Mouse (Mus musculus): ENCODE data around the gene Rap1gap2. TPM values are rescaled to one million over a fixed set of nuclear protein-coding genes. Genes with fewer than 3 reads are reported as not detected.

Rap1gap2 gene
- polyA plus RNA-seq, 1 experiment from 2014 or later: 6.6 TPM

DNA sequence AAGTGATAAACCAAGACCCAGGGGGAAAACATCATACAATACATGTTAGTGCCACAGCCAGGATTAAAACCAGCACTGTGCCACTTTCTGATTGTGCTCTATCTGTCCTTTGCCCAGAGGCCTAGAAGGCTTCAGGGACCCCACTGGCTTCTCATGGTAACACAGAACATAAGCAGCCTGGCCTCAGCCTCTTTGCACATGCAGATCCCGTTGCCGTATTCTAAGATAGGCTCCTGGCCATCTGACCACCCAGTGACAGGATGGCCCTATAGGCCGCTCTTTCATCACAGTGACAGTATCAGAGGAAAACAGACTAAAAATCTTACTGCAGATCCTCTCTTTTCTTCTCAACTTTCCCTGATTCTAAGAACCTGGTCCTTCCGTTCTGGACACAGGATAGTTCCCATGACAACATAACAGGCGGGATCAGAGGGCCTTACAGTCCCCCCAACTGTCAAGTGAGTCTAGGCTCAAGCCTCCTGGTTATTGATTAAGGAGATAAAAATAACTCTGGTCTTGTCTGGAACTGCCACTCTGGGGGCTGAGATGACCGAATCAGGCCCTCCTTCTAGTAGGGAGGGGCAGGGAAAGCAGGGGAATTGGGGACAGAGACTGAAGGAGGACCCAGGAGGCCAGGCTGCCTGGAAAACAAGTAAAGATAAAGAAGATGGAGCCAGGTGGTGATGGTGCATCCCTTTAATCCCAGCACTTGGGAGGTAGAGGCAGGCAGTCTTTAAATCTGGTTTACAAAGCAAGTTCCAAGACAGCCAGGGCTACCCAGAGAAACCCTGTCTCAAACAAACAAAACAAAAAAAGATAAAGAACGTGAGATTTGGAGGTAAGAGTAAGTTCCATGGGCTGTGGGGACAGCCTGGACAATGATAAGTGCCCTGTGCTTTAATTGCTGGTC lies 21.4 kb upstream of the Rap1gap2 start:
- no peak for ATAC-seq (replicated peaks; ENCODE audit: insufficient number of reproducible peaks, low FRiP score, low TSS enrichment)
- H3K9me3 ChIP-seq (replicated peaks; ENCODE audit: control insufficient read depth, low read length): no peaks in the 10 kb centered on the region
- H3K4me2 ChIP-seq: no peak overlapping the region
- 0 out of 2 replicates have a peak, but pooled peaks cover under 1% of the 10 kb centered on the region for H3K4me1 ChIP-seq (ENCODE audit: control insufficient read depth, insufficient read depth, low read length)
- H3K36me3 ChIP-seq (ENCODE audit: control insufficient read depth, insufficient read depth, low read length): no peaks in the 10 kb centered on the region
- no peak overlapping the region for H3K4me3 ChIP-seq (ENCODE audit: low read depth, low read length)
- peaks cover 6% of the 10 kb centered on the region; the same call in 1 of the 2 replicates for H3K27me3 ChIP-seq (ENCODE audit: control insufficient read depth, insufficient read depth, low read length)
- no peak overlapping the region for H3K9ac ChIP-seq (ENCODE audit: low read depth, low read length)
- H3K27ac ChIP-seq (ENCODE audit: low read depth, low read length): no peak overlapping the region
- 44% methylated on average over 7 of the region's 7 CpGs for WGBS (ENCODE audit: insufficient replicate concordance)

DNA sequence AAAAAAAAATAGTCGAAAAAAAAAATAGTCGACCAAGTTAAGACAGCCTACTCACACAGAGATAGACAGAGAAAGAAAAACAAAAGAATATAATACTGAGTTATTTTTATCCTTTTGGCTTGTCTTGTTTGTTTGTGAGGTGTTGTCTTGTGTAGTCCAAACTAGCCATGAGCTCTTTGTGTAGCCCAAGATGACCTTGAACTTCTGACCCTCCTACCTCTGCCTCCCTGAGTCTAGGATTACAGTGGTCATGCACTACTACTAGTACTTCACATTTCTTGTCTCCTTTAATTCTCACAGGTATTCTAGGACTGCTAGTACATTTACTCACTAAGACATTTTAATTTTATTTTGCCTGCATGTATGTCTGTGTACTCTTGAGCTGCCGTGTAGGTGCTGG lies 16.8 kb upstream of the Rap1gap2 start:
- Histone ChIP-seq H3K9ac (ENCODE audit: low read depth, low read length) (no peak overlapping the region), H3K27me3 (ENCODE audit: control insufficient read depth, insufficient read depth, low read length) (no peaks in the 10 kb centered on the region), H3K4me2 (no peak overlapping the region), H3K36me3 (ENCODE audit: control insufficient read depth, insufficient read depth, low read length) (no peaks in the 10 kb centered on the region), H3K27ac (ENCODE audit: low read depth, low read length) (no peak overlapping the region), H3K4me1 (ENCODE audit: control insufficient read depth, insufficient read depth, low read length) (no peaks in the 10 kb centered on the region; the same call in 1 of the 2 replicates), H3K9me3 (replicated peaks; ENCODE audit: control insufficient read depth, low read length) (no peaks in the 10 kb centered on the region), H3K4me3 (ENCODE audit: low read depth, low read length) (no peak overlapping the region)
- no peak for ATAC-seq (replicated peaks; ENCODE audit: insufficient number of reproducible peaks, low FRiP score, low TSS enrichment)
- 69% methylated on average over 3 of the region's 3 CpGs for WGBS (ENCODE audit: insufficient replicate concordance)

DNA sequence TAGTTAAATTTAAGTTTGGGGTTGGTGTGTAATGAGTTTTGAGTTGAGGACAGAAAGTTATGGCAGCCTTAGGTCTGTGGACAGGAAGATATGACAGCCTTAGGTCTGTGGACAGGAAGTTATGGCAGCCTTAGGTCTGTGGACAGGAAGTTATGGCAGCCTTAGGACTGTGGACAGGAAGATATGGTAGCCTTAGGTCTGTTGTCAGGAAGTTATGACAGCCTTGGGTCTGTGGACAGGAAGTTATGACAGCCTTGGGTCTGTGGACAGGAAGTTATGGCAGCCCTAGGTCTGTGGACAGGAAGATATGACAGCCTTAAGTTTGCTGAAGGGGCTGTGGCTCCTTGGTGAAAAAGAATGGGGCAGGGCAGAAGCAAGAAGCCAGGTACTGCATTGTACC lies 14.6 kb upstream of the Rap1gap2 start:
- H3K4me1 ChIP-seq (ENCODE audit: control insufficient read depth, insufficient read depth, low read length): no peaks in the 10 kb centered on the region; the same call in 1 of the 2 replicates
- no peaks in the 10 kb centered on the region for H3K9me3 ChIP-seq (replicated peaks; ENCODE audit: control insufficient read depth, low read length)
- H3K27ac ChIP-seq (ENCODE audit: low read depth, low read length): no peak overlapping the region
- H3K27me3 ChIP-seq (ENCODE audit: control insufficient read depth, insufficient read depth, low read length): peaks cover 11% of the 10 kb centered on the region
- no peak for ATAC-seq (replicated peaks; ENCODE audit: insufficient number of reproducible peaks, low FRiP score, low TSS enrichment)
- H3K36me3 ChIP-seq (ENCODE audit: control insufficient read depth, insufficient read depth, low read length): no peaks in the 10 kb centered on the region
- H3K9ac ChIP-seq (ENCODE audit: low read depth, low read length): no peak overlapping the region
- H3K4me2 ChIP-seq: no peak overlapping the region
- H3K4me3 ChIP-seq (ENCODE audit: low read depth, low read length): no peak overlapping the region

DNA sequence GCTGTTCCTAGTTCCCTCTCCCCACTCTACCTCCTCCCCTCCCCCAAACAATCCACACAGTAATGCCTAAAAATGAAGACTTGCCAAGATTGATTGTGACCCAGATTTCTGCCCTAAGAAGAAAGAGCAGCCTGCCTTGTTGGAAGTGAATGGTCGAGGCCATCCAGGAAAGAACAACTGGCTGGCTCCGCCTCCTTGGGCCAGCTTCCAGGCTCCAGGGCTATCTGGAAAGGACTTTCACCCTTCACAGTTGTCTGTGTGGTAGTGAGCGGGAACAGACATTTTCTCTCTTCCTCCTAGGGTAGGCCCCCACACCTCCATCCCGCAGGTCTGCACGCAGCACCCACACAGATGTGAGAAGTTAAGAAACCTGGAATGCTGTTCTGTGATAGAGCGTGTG lies 13.0 kb upstream of the Rap1gap2 start:
- peaks cover 23% of the 10 kb centered on the region for H3K27me3 ChIP-seq (ENCODE audit: control insufficient read depth, insufficient read depth, low read length)
- H3K4me1 ChIP-seq (ENCODE audit: control insufficient read depth, insufficient read depth, low read length): peaks cover 6% of the 10 kb centered on the region
- H3K27ac ChIP-seq (ENCODE audit: low read depth, low read length): no peak overlapping the region
- H3K9ac ChIP-seq (ENCODE audit: low read depth, low read length): no peak overlapping the region
- no peak overlapping the region for H3K4me3 ChIP-seq (ENCODE audit: low read depth, low read length)
- WGBS (ENCODE audit: insufficient replicate concordance): 59% methylated on average over 6 of the region's 6 CpGs
- no peaks in the 10 kb centered on the region for H3K9me3 ChIP-seq (replicated peaks; ENCODE audit: control insufficient read depth, low read length)
- ATAC-seq (replicated peaks; ENCODE audit: insufficient number of reproducible peaks, low FRiP score, low TSS enrichment): no peak
- H3K4me2 ChIP-seq: no peak overlapping the region
- H3K36me3 ChIP-seq (ENCODE audit: control insufficient read depth, insufficient read depth, low read length): no peaks in the 10 kb centered on the region

DNA sequence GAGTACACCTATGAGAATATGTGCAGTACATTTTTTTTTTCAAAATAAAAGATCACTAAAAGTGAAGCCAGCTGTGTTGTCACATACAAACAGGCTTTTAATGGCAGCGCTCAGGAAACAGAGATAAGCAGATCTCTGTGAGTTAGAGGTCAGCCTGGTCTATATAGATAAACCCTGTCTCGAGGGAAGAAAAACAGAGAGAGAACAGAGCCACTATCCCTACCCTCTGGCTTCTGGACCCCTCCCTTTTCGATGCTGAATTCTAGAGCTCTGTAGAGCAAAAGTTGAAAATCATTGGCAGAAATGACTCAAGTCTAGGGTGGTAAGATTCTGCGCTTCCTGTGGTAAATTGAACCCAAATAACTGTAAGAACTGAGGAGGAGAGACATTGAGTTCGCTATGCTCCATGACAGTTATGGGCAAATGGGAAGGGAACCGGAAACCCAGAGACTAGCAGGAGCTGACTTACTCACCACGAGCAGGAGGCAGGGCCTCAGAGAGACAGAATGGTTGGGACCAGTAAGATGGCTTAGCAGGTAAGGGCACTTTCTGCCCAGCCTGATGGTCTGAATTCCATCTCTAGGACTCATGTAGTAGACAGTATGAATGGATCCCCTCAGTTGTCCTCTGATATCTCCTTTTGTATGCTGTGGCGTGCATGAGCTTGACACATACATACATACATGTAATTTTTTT lies 11.4 kb upstream of the Rap1gap2 start:
- H3K4me3 ChIP-seq (ENCODE audit: low read depth, low read length): 0 out of 2 replicates have a peak overlapping the region, but pooled peaks have one; percentile 0
- 48% methylated on average over 8 of the region's 8 CpGs for WGBS (ENCODE audit: insufficient replicate concordance)
- H3K36me3 ChIP-seq (ENCODE audit: control insufficient read depth, insufficient read depth, low read length): no peaks in the 10 kb centered on the region
- peaks cover 23% of the 10 kb centered on the region for H3K27me3 ChIP-seq (ENCODE audit: control insufficient read depth, insufficient read depth, low read length)
- H3K27ac ChIP-seq (ENCODE audit: low read depth, low read length): peak overlapping the region; percentile 43; the same call in 1 of the 2 replicates
- peak; percentile 81 for ATAC-seq (replicated peaks; ENCODE audit: insufficient number of reproducible peaks, low FRiP score, low TSS enrichment)
- H3K9me3 ChIP-seq (replicated peaks; ENCODE audit: control insufficient read depth, low read length): no peaks in the 10 kb centered on the region
- peak overlapping the region; percentile 48 for H3K4me2 ChIP-seq
- H3K9ac ChIP-seq (ENCODE audit: low read depth, low read length): no peak overlapping the region
- H3K4me1 ChIP-seq (ENCODE audit: control insufficient read depth, insufficient read depth, low read length): peaks cover 6% of the 10 kb centered on the region

DNA sequence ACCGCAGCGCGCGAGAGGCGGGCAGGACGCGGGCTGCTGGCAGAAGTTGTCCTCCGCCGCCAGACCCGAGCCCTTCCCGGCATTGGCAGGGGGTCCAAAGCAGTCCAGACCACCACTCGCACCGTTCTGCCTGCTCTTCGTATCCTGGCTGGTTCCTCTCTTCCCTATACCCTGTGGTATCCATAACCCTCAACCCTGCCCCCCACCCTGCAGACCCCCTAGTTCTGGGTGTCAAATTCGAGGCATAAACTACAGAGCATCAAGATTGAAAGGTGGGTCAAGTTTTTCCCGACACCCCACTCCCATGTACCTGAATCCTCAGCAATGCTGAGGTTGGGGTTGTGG lies 9.2 kb upstream of the Rap1gap2 start:
- H3K27ac ChIP-seq (ENCODE audit: low read depth, low read length): no peak overlapping the region
- peaks cover 26% of the 10 kb centered on the region for H3K27me3 ChIP-seq (ENCODE audit: control insufficient read depth, insufficient read depth, low read length)
- no peaks in the 10 kb centered on the region for H3K36me3 ChIP-seq (ENCODE audit: control insufficient read depth, insufficient read depth, low read length)
- peak overlapping the region; percentile 60 for H3K9ac ChIP-seq (ENCODE audit: low read depth, low read length)
- WGBS (ENCODE audit: insufficient replicate concordance): 2% methylated on average over 16 of the region's 16 CpGs
- ATAC-seq (replicated peaks; ENCODE audit: insufficient number of reproducible peaks, low FRiP score, low TSS enrichment): no peak
- peak overlapping the region; percentile 65 for H3K4me2 ChIP-seq
- H3K9me3 ChIP-seq (replicated peaks; ENCODE audit: control insufficient read depth, low read length): no peaks in the 10 kb centered on the region
- peaks cover 6% of the 10 kb centered on the region for H3K4me1 ChIP-seq (ENCODE audit: control insufficient read depth, insufficient read depth, low read length)
- H3K4me3 ChIP-seq (ENCODE audit: low read depth, low read length): peak overlapping the region; percentile 49

DNA sequence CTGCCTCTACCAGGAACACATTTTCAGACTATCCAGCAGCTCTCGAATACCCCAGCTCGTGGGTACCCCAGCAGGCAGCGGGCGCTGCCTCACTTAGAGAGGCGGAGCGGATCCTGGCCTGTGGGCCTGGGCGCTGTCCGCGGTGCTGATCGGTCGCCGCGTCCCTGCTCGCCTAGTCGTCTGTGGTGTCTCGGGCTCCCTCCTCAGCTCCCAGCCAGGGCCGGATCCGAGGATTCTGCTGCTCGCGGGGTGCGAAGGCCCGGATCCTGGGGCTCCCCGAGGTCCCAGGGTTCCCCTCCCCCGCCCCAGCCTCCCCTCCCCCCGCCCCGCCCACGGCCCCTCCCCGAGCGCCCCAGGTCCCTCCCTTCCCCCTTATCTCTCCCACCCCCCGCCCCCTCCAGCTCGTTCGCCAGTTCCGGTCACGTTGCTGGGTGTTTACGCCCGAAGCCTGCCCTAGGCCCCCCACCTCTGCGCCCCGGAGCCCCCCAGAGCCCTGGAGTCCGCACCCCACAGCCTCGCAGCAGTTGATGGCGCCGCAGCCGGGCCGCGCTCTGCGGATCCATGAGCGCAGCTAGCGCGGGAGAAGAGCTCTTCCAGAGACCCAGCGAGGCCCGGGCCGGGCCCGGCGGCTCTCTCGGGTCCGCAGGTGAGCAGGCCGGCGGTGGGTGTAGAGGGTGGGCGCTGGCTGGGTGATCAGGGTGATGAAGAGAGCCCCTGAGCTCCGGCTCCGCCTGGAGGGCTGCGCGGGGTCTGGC lies 8.7 kb upstream of the Rap1gap2 start, which contains the start of gene Ccdc92b:
TSS of gene Ccdc92b (plus strand) at position 405 of the 755 bp plus-strand sequence.
- peak within 1 kb of the TSS; percentile 60 for H3K9ac ChIP-seq (ENCODE audit: low read depth, low read length)
- peaks cover 26% of the 10 kb centered on the region for H3K27me3 ChIP-seq (ENCODE audit: control insufficient read depth, insufficient read depth, low read length)
- no peaks in the 10 kb centered on the region for H3K9me3 ChIP-seq (replicated peaks; ENCODE audit: control insufficient read depth, low read length)
- ATAC-seq (replicated peaks; ENCODE audit: insufficient number of reproducible peaks, low FRiP score, low TSS enrichment): peak; percentile 79
- peak within 1 kb of the TSS; percentile 49 for H3K4me3 ChIP-seq (ENCODE audit: low read depth, low read length)
- no peak within 1 kb of the TSS for H3K27ac ChIP-seq (ENCODE audit: low read depth, low read length)
- no peaks in the 10 kb centered on the region for H3K36me3 ChIP-seq (ENCODE audit: control insufficient read depth, insufficient read depth, low read length)
- 2% methylated on average over 48 of the region's 63 CpGs for WGBS (ENCODE audit: insufficient replicate concordance)
- peaks cover 6% of the 10 kb centered on the region for H3K4me1 ChIP-seq (ENCODE audit: control insufficient read depth, insufficient read depth, low read length)
- H3K4me2 ChIP-seq: peak within 1 kb of the TSS; percentile 65

DNA sequence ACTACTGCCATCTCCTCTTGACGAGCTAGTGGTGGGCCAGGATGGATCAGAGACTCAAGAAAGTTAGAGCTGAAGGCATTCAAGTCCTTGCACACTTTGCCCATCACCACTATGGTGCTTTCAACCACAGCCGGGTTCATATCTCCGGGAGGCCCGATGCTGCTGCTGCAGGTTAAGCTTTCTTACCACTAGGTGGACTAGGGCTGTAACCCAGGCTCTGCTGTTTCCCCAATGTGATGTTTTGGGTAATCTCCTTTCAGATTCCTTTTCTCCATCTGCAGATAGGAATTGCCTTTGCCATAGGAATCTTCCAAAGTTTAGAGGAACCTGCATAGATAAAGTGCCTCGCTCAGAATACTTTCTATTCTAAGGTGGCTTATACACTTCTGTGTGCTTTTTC lies 4.9 kb upstream of the Rap1gap2 start:
- no peak for ATAC-seq (replicated peaks; ENCODE audit: insufficient number of reproducible peaks, low FRiP score, low TSS enrichment)
- Histone ChIP-seq H3K27ac (ENCODE audit: low read depth, low read length) (no peak overlapping the region), H3K27me3 (ENCODE audit: control insufficient read depth, insufficient read depth, low read length) (peaks cover 38% of the 10 kb centered on the region), H3K4me1 (ENCODE audit: control insufficient read depth, insufficient read depth, low read length) (peaks cover 16% of the 10 kb centered on the region), H3K36me3 (ENCODE audit: control insufficient read depth, insufficient read depth, low read length) (no peaks in the 10 kb centered on the region), H3K9me3 (replicated peaks; ENCODE audit: control insufficient read depth, low read length) (no peaks in the 10 kb centered on the region), H3K9ac (ENCODE audit: low read depth, low read length) (no peak overlapping the region), H3K4me3 (ENCODE audit: low read depth, low read length) (no peak overlapping the region), H3K4me2 (no peak overlapping the region)
- WGBS (ENCODE audit: insufficient replicate concordance): 47% methylated on average over 5 of the region's 5 CpGs

Measured in heart, embryonic 11.5 days (tissue).